Comparison of ENCODE assay signal across 8 mouse cellular contexts in genomic region chr11:75173799-75174165, GRCm38 (mm10). TPM values are rescaled to one million over a fixed set of nuclear protein-coding genes. Genes with fewer than 3 reads are reported as not detected.
DNase-seq lines count a peak whose midpoint lies in the region; ATAC-seq lines count a peak whose summit lies in the region.

No protein-coding gene starts in this region.

- H3K36me3 ChIP-seq in kidney, embryonic 16.5 days (ENCODE audit: insufficient read depth, low read length) = peaks cover 6% of the 10 kb centered on the region; the same call in 1 of the 2 replicates
- peaks cover 23% of the 10 kb centered on the region for H3K36me3 ChIP-seq in embryonic facial prominence, embryonic 10.5 days (replicated peaks)
- H3K36me3 ChIP-seq in hindbrain, embryonic 16.5 days (ENCODE audit: control insufficient read depth, insufficient read depth, low read length) = no peaks in the 10 kb centered on the region; the same call in 1 of the 2 replicates
- no peaks in the 10 kb centered on the region for H3K36me3 ChIP-seq in midbrain, embryonic 16.5 days (ENCODE audit: control insufficient read depth, insufficient read depth, low read length)

- peak overlapping the region; percentile 91 for H3K4me2 ChIP-seq in kidney, embryonic 16.5 days (replicated peaks; ENCODE audit: low read depth, low read length)
- H3K4me2 ChIP-seq in hindbrain, embryonic 16.5 days (ENCODE audit: low read length) = peak overlapping the region; percentile 77
- H3K4me2 ChIP-seq in midbrain, embryonic 16.5 days (ENCODE audit: low read length) = peak overlapping the region; percentile 87

- H3K27ac ChIP-seq in kidney, embryonic 16.5 days (ENCODE audit: low read length) = no peak overlapping the region
- H3K27ac ChIP-seq in embryonic facial prominence, embryonic 10.5 days (replicated peaks) = no peak overlapping the region
- H3K27ac ChIP-seq in hindbrain, embryonic 16.5 days (ENCODE audit: low read depth, low read length) = peak overlapping the region; percentile 84
- H3K27ac ChIP-seq in midbrain, embryonic 16.5 days (ENCODE audit: low read length) = peak overlapping the region; percentile 75

- peaks cover 48% of the 10 kb centered on the region for H3K4me1 ChIP-seq in kidney, embryonic 16.5 days (ENCODE audit: insufficient read depth, low read length)
- peaks cover 60% of the 10 kb centered on the region for H3K4me1 ChIP-seq in embryonic facial prominence, embryonic 10.5 days
- H3K4me1 ChIP-seq in hindbrain, embryonic 16.5 days (ENCODE audit: control insufficient read depth, insufficient read depth, low read depth, low read length) = peaks cover 32% of the 10 kb centered on the region
- peaks cover 32% of the 10 kb centered on the region for H3K4me1 ChIP-seq in midbrain, embryonic 16.5 days (ENCODE audit: control insufficient read depth, insufficient read depth, low read length)

- 4% methylated on average over 15 of the region's 15 CpGs for WGBS in kidney, embryonic 16.5 days
- 5% methylated on average over 15 of the region's 15 CpGs for WGBS in embryonic facial prominence, embryonic 10.5 days
- 3% methylated on average over 15 of the region's 15 CpGs for WGBS in hindbrain, embryonic 16.5 days
- WGBS in midbrain, embryonic 16.5 days = 3% methylated on average over 15 of the region's 15 CpGs

- peaks cover 41% of the 10 kb centered on the region for H3K27me3 ChIP-seq in kidney, embryonic 16.5 days (ENCODE audit: insufficient read depth, low read length)
- H3K27me3 ChIP-seq in embryonic facial prominence, embryonic 10.5 days (replicated peaks; ENCODE audit: low read depth, poor library complexity, severe bottlenecking) = peaks cover 66% of the 10 kb centered on the region
- peaks cover 2% of the 10 kb centered on the region; the same call in 1 of the 2 replicates for H3K27me3 ChIP-seq in hindbrain, embryonic 16.5 days (replicated peaks; ENCODE audit: control insufficient read depth, insufficient read depth, low read length)
- H3K27me3 ChIP-seq in midbrain, embryonic 16.5 days (ENCODE audit: control insufficient read depth, insufficient read depth, low read depth, low read length) = peaks cover 6% of the 10 kb centered on the region

- no peak for ATAC-seq in kidney, embryonic 16.5 days (ENCODE audit: low FRiP score, low TSS enrichment)
- no peak for ATAC-seq in hindbrain, embryonic 16.5 days
- ATAC-seq in midbrain, embryonic 16.5 days = no peak

- peak overlapping the region; percentile 68 for H3K4me3 ChIP-seq in kidney, embryonic 16.5 days (ENCODE audit: low read length)
- peak overlapping the region; percentile 73 for H3K4me3 ChIP-seq in embryonic facial prominence, embryonic 10.5 days
- H3K4me3 ChIP-seq in hindbrain, embryonic 16.5 days (ENCODE audit: low read length) = peak overlapping the region; percentile 76
- H3K4me3 ChIP-seq in midbrain, embryonic 16.5 days (ENCODE audit: low read depth, low read length) = peak overlapping the region; percentile 71

- no peaks in the 10 kb centered on the region for H3K9me3 ChIP-seq in kidney, embryonic 16.5 days (ENCODE audit: low read length)
- no peaks in the 10 kb centered on the region for H3K9me3 ChIP-seq in embryonic facial prominence, embryonic 10.5 days
- H3K9me3 ChIP-seq in hindbrain, embryonic 16.5 days (ENCODE audit: control insufficient read depth, low read length) = no peaks in the 10 kb centered on the region
- no peaks in the 10 kb centered on the region for H3K9me3 ChIP-seq in midbrain, embryonic 16.5 days (replicated peaks; ENCODE audit: control insufficient read depth, low read length, poor library complexity, severe bottlenecking)

- DNase-seq in kidney, postnatal 25 days = no peak
- no peak for DNase-seq in embryonic facial prominence, embryonic 10.5 days (ENCODE audit: low spot score)
- DNase-seq in layer of hippocampus, adult 8-10 months (ENCODE audit: low spot score in 2 of 2) = no peak
- DNase-seq in right cerebral cortex, postnatal 25 days = no peak
- DNase-seq in thymus, postnatal 10 days (ENCODE audit: low spot score in 2 of 2) = no peak

- H3K9ac ChIP-seq in kidney, embryonic 16.5 days (replicated peaks; ENCODE audit: low read length) = no peak overlapping the region
- peak overlapping the region; percentile 73 for H3K9ac ChIP-seq in hindbrain, embryonic 16.5 days (ENCODE audit: low read depth, low read length)
- H3K9ac ChIP-seq in midbrain, embryonic 16.5 days (ENCODE audit: low read depth, low read length) = peak overlapping the region; percentile 67

RNA-seq across cellular contexts. Expression of gene Hic1, which starts 4.5 kb away (rescaled TPM):
- polyA plus RNA-seq in kidney, embryonic 16.5 days (2015; fragmentation: Nextera tagmentation; extraction: Ambion mirVana) = 16.1 and 16.2 TPM in 2 replicates
- polyA plus RNA-seq in embryonic facial prominence, embryonic 10.5 days (2016; fragmentation: Nextera tagmentation; extraction: Ambion mirVana) = 0.23 and 1.3 TPM in 2 replicates
- polyA plus RNA-seq in hindbrain, embryonic 16.5 days (2015; fragmentation: Nextera tagmentation; extraction: Ambion mirVana) = 1.9 and 2.2 TPM in 2 replicates
- polyA plus RNA-seq in midbrain, embryonic 16.5 days (2015; fragmentation: Nextera tagmentation; extraction: Ambion mirVana) = 1.3 and 1.8 TPM in 2 replicates
- total RNA-seq in layer of hippocampus, adult 8-10 months (2022) = 1 to 10 TPM; 2.9 to 4.9 (median 3.9) TPM

RNA-seq across cellular contexts. Expression of gene Ovca2, which starts 4.9 kb away (rescaled TPM):
- 26.1 and 26.9 TPM in 2 replicates for polyA plus RNA-seq in kidney, embryonic 16.5 days (2015; fragmentation: Nextera tagmentation; extraction: Ambion mirVana)
- 35.4 and 36.7 TPM in 2 replicates for polyA plus RNA-seq in embryonic facial prominence, embryonic 10.5 days (2016; fragmentation: Nextera tagmentation; extraction: Ambion mirVana)
- 14.4 and 14.5 TPM in 2 replicates for polyA plus RNA-seq in hindbrain, embryonic 16.5 days (2015; fragmentation: Nextera tagmentation; extraction: Ambion mirVana)
- 13.3 and 14.5 TPM in 2 replicates for polyA plus RNA-seq in midbrain, embryonic 16.5 days (2015; fragmentation: Nextera tagmentation; extraction: Ambion mirVana)
- 10 to 100 TPM; 15.6 to 23.4 (median 19.8) TPM for total RNA-seq in layer of hippocampus, adult 8-10 months (2022)

RNA-seq across cellular contexts. Expression of gene Dph1, which starts 17.3 kb away (rescaled TPM):
- 28.2 and 28.4 TPM in 2 replicates for polyA plus RNA-seq in kidney, embryonic 16.5 days (2015; fragmentation: Nextera tagmentation; extraction: Ambion mirVana)
- polyA plus RNA-seq in embryonic facial prominence, embryonic 10.5 days (2016; fragmentation: Nextera tagmentation; extraction: Ambion mirVana) = 24.9 and 29.2 TPM in 2 replicates
- polyA plus RNA-seq in hindbrain, embryonic 16.5 days (2015; fragmentation: Nextera tagmentation; extraction: Ambion mirVana) = 15.4 and 15.7 TPM in 2 replicates
- 12.5 and 14.0 TPM in 2 replicates for polyA plus RNA-seq in midbrain, embryonic 16.5 days (2015; fragmentation: Nextera tagmentation; extraction: Ambion mirVana)
- total RNA-seq in layer of hippocampus, adult 8-10 months (2022) = 10 to 100 TPM; 28.9 to 38.6 (median 30.9) TPM

RNA-seq across cellular contexts. Expression of gene Rtn4rl1, which starts 19.8 kb away (rescaled TPM):
- 3.8 and 5.0 TPM in 2 replicates for polyA plus RNA-seq in kidney, embryonic 16.5 days (2015; fragmentation: Nextera tagmentation; extraction: Ambion mirVana)
- polyA plus RNA-seq in embryonic facial prominence, embryonic 10.5 days (2016; fragmentation: Nextera tagmentation; extraction: Ambion mirVana) = 1.5 and 2.1 TPM in 2 replicates
- 10.6 and 10.7 TPM in 2 replicates for polyA plus RNA-seq in hindbrain, embryonic 16.5 days (2015; fragmentation: Nextera tagmentation; extraction: Ambion mirVana)
- 17.8 and 19.7 TPM in 2 replicates for polyA plus RNA-seq in midbrain, embryonic 16.5 days (2015; fragmentation: Nextera tagmentation; extraction: Ambion mirVana)
- 100 to 1,000 TPM in 2 of 4 experiments, 10 to 100 TPM in 2; 80.7 to 110 (median 97.3) TPM for total RNA-seq in layer of hippocampus, adult 8-10 months (2022)

Comparison
In these comparisons a context has a peak if more than half of its experiments do, and no peak if none do; other contexts are left out.
1. H3K27ac ChIP-seq: peak in hindbrain, embryonic 16.5 days (single experiment) and midbrain, embryonic 16.5 days (single experiment); none in kidney, embryonic 16.5 days (single experiment) and embryonic facial prominence, embryonic 10.5 days (single experiment).
2. Peak in every context shown above with its lines, with median percentiles within 50 percentile points of each other: H3K4me2 ChIP-seq and H3K4me3 ChIP-seq.